Mouse (Mus musculus) monocyte, adult 2 months (primary cell): ENCODE measurements around the gene Polr3h.

Experiments
- DNase-seq, 2 experiments: peaks; one replicate each; pipeline ENCODE4 v3.0.0; 2022; ENCODE audit warnings: low spot score in 2 of 2, low read depth in 1 of 2

Gene Polr3h

GRCm38 (mm10) chr15:81872262-81873136, 53.5 kb downstream of the Polr3h start, which contains the start of gene Aco2:
Gene Aco2 (plus strand): TSS chr15:81872309.
- peak; percentile 98 to 99 for DNase-seq

GRCm38 (mm10) chr15:81871604-81872261, 54.3 kb downstream of the Polr3h start, which contains the start of gene Phf5a:
Gene Phf5a (minus strand): TSS chr15:81871911.
- peak; percentile 48 to 69 for DNase-seq

DNA sequence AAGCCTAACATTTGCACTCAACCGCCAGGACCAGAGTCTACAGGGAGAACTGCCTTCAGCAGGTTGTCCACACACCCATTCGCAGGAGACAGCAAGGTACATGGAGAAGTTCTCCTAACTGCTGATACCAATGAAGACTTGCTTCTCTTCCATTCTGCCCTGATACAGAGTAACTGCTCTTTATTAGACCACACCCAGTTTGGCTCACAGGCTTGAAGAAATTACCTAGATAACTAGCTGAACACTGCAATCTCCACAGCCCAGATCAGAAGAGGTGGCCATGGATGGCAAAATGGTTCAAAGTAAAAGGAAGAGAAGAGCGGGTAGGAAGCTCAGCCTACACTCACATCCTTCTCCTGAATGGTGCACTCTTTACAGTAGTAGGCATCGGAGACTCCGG, 56.1 kb downstream of the Polr3h start:
- no peak for DNase-seq

GRCm38 (mm10) chr15:81864238-81864637, 61.8 kb downstream of the Polr3h start:
- no peak for DNase-seq

GRCm38 (mm10) chr15:81860471-81861135, 65.4 kb downstream of the Polr3h start:
- DNase-seq = no peak

- peak; percentile 54 to 71 for DNase-seq
Observed at GRCm38 (mm10) chr15:81859330-81860255, 66.4 kb downstream of the Polr3h start.

- DNase-seq = peak in 1 of 2 experiments; percentile 33
Observed at GRCm38 (mm10) chr15:81858517-81859329, 67.3 kb downstream of the Polr3h start, which contains the start of gene Tob2. Gene Tob2 (minus strand): TSS chr15:81858796.

DNA sequence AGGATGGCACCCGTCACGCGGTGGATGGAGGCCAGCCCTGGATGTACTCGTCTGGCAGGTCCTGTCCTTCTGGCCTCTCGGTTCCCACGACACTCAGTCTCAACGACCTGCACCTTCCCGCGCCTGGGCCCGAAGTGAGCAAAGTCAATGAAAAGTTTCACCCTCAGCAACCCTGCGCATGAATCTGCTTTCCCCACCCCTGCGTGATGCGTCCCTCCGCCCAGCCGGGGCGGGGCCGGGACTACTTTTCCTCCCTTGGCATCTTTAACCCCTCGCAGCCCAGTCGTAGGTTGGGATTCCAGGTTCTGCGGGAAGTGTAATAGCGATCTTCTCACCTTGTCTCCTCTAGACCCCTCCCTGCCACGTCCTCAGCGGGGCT, 67.9 kb downstream of the Polr3h start:
- DNase-seq = peak; percentile 70 to 77

- DNase-seq = no peak
Observed at GRCm38 (mm10) chr15:81857724-81858116, 68.3 kb downstream of the Polr3h start.

GRCm38 (mm10) chr15:81856938-81857723, 68.9 kb downstream of the Polr3h start:
- DNase-seq = no peak

- DNase-seq = peak in 1 of 2 experiments; percentile 60
Observed at GRCm38 (mm10) chr15:81856030-81856790, 69.8 kb downstream of the Polr3h start.

- DNase-seq = no peak
Observed at GRCm38 (mm10) chr15:81853081-81853480, 73.0 kb downstream of the Polr3h start.

DNA sequence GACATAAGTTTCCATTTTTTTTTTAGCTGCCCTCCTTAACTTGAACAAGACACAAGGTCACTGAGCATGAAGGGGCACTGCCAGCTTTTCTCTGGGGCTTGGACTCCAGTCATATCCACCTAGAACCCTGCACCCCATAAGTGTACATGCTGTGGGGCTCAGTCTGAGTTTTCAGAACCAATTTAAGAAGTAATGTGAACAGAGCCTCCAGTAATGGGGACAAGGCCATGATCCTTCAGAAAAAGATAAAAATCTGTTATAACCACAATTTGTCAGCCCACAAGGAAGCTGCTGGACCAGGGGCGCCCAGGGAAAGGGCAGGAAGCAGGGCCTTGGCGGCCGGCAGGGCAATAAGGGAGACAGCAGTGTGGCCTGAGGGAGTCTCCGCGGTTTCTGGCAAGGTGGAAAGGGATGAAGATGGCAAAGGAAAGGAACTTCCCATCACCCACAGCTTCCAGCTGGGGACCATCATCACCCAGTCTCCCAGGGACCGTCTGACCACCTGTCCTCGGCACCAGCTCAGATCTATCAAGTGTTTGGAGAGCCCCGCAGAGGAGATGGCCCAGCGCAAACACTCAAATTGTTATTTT, 73.5 kb downstream of the Polr3h start:
- no peak for DNase-seq

GRCm38 (mm10) chr15:81851375-81851774, 74.7 kb downstream of the Polr3h start:
- no peak for DNase-seq

DNA sequence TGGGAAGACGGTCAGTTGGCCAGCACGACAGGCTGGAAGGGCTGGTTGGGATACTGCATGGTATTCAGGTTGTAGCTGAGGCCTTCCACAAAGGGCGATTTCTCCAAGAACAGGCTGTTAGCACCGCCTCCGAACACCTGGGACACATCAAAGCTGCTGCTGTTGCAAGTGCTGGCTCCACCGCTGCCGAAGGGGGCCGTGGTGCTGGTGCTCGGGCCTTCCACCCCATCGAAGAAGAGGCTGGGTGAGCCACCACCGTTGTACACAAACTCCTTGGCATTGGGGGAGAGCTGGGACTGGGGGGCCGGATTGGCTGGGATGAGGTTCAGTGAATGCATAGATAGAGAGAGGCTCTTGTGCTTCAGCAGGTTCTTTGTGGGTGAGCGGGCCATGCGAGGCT, 75.3 kb downstream of the Polr3h start:
- no peak for DNase-seq

DNA sequence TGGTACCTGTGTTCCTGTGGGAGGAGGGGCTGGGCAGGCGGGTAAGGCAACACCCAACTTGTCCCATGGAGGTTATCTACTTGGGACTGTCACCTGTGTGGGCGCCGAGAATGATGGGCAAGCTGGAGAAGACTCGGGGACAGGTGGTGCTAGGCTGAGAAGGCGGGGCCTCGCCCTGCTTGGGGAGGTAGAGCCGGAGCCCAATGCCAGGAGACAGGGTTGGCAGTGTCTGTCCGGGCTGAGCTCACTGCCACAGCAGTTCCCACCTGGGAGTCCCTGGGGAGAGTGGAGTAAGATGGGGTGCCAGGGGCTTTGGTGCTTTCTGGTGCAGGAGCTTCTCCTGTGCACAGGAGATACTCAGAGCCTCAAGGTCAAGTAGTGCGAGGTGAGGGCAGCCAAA, 76.9 kb downstream of the Polr3h start:
- no peak for DNase-seq

GRCm38 (mm10) chr15:81848301-81848700, 77.7 kb downstream of the Polr3h start:
- peak in 1 of 2 experiments; percentile 63 for DNase-seq

GRCm38 (mm10) chr15:81847861-81848260, 78.2 kb downstream of the Polr3h start:
- no peak for DNase-seq
